Mouse (Mus musculus) limb, embryonic 15.5 days (tissue): ENCODE results near the gene Map3k7. TPM values are rescaled to one million over a fixed set of nuclear protein-coding genes. Genes with fewer than 3 reads are reported as not detected.

Experiments used
- ATAC-seq: fragments of 200-750 bp; cut with Nextera tagmentation; 2 replicates; pipeline ENCODE4 v1.8.0; 2017; ENCODE audit warnings: low read depth, moderate TSS enrichment; ENCODE audit not compliant: insufficient number of reproducible peaks, low FRiP score, low TSS enrichment
- H3K27ac ChIP-seq: fragments of 300-500 bp; sonication (generic); 2 replicates; pipeline ENCODE4 v1.5.1; 2015; ENCODE audit warnings: moderate library complexity, mild to moderate bottlenecking, inconsistent platforms
- H3K27me3 ChIP-seq: fragments of 300-500 bp; sonication (generic); 2 replicates; pipeline ENCODE4 v1.6.1; 2015; ENCODE audit warnings: inconsistent platforms
- H3K36me3 ChIP-seq: fragments of 300-500 bp; sonication (generic); 2 replicates; pipeline ENCODE4 v1.6.1; 2015; ENCODE audit warnings: inconsistent platforms
- H3K4me1 ChIP-seq: fragments of 300-500 bp; sonication (generic); 2 replicates; pipeline ENCODE4 v1.6.1; 2015; ENCODE audit warnings: inconsistent platforms
- H3K4me2 ChIP-seq: fragments of 300-500 bp; sonication (generic); 2 replicates; pipeline ENCODE4 v1.6.1; 2015; ENCODE audit warnings: mild to moderate bottlenecking, inconsistent platforms
- H3K4me3 ChIP-seq: fragments of 300-500 bp; sonication (generic); 2 replicates; pipeline ENCODE4 v1.5.1; 2015; ENCODE audit warnings: mild to moderate bottlenecking, inconsistent platforms
- H3K9ac ChIP-seq: fragments of 300-500 bp; sonication (generic); 2 replicates; pipeline ENCODE4 v1.6.1; 2015; ENCODE audit warnings: inconsistent platforms
- H3K9me3 ChIP-seq: fragments of 300-500 bp; sonication (generic); 2 replicates; pipeline ENCODE4 v1.6.1; 2016; ENCODE audit warnings: inconsistent platforms
- WGBS: fragments of 180-500 bp; shearing (Covaris S2); methylation state at CpG from one replicate; pipeline ENCODE4 v1.1.7; 2015; 5-methylcytosine and 5-hydroxymethylcytosine counted together
- polyA plus RNA-seq: library from polyadenylated mRNA; unstranded; fragments of >200 nt; fragmentation: Nextera tagmentation; extraction: Ambion mirVana; gene quantifications from 2 replicates; pipeline ENCODE4 v1.2.1, GENCODE M21; 2015

Gene Map3k7
- polyA plus RNA-seq, 1 experiment from 2014 or later = 30.5 TPM

DNA sequence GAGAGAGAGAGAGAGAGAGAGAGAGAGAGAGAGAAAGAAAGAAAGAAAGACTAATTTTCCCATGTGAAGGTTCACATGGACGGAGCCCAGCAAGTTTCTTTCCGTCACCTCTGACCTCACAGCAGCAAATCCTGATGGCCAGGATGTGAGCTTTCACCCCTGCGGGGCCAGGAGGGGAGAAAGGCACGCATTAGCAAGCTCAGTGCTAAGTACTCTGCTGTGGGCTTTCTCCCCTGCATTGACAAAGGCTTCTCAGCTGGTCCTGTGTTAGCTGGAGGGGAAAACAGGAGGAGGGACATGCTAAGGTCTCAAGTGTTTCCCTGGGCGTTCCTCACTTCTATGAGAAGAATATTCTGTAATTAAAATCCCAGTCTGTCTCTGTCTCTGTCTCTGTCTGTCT lies 81.3 kb downstream of the Map3k7 start:
- Histone ChIP-seq H3K4me3 (no peak overlapping the region), H3K36me3 (no peaks in the 10 kb centered on the region), H3K4me2 (no peak overlapping the region), H3K4me1 (no peaks in the 10 kb centered on the region), H3K27ac (no peak overlapping the region), H3K9ac (no peak overlapping the region), H3K9me3 (no peaks in the 10 kb centered on the region), H3K27me3 (no peaks in the 10 kb centered on the region)
- ATAC-seq = no peak
- 21% methylated on average over 5 of the region's 5 CpGs for WGBS

- no peaks in the 10 kb centered on the region for H3K9me3 ChIP-seq
- H3K9ac ChIP-seq = no peak overlapping the region
- no peak for ATAC-seq
- H3K4me2 ChIP-seq = no peak overlapping the region
- H3K27me3 ChIP-seq = peaks cover 3% of the 10 kb centered on the region; the same call in 1 of the 2 replicates
- WGBS = 34% methylated on average over 4 of the region's 4 CpGs
- 0 out of 2 replicates have a peak, but pooled peaks cover under 1% of the 10 kb centered on the region for H3K4me1 ChIP-seq
- H3K36me3 ChIP-seq = no peaks in the 10 kb centered on the region
- no peak overlapping the region for H3K27ac ChIP-seq
- no peak overlapping the region for H3K4me3 ChIP-seq
These were observed 85.9 kb downstream of the Map3k7 start for GRCm38 (mm10) chr4:32049824-32050223.

- H3K36me3 ChIP-seq = no peaks in the 10 kb centered on the region
- H3K9me3 ChIP-seq = no peaks in the 10 kb centered on the region
- no peak for ATAC-seq
- H3K27me3 ChIP-seq = peaks cover 5% of the 10 kb centered on the region; the same call in 1 of the 2 replicates
- H3K4me2 ChIP-seq = no peak overlapping the region
- no peak overlapping the region for H3K27ac ChIP-seq
- no peak overlapping the region for H3K4me3 ChIP-seq
- no peak overlapping the region for H3K9ac ChIP-seq
- WGBS = 90% methylated on average over 14 of the region's 14 CpGs
- 0 out of 2 replicates have a peak, but pooled peaks cover 3% of the 10 kb centered on the region for H3K4me1 ChIP-seq
These were observed 89.3 kb downstream of the Map3k7 start for GRCm38 (mm10) chr4:32053171-32053570.

DNA sequence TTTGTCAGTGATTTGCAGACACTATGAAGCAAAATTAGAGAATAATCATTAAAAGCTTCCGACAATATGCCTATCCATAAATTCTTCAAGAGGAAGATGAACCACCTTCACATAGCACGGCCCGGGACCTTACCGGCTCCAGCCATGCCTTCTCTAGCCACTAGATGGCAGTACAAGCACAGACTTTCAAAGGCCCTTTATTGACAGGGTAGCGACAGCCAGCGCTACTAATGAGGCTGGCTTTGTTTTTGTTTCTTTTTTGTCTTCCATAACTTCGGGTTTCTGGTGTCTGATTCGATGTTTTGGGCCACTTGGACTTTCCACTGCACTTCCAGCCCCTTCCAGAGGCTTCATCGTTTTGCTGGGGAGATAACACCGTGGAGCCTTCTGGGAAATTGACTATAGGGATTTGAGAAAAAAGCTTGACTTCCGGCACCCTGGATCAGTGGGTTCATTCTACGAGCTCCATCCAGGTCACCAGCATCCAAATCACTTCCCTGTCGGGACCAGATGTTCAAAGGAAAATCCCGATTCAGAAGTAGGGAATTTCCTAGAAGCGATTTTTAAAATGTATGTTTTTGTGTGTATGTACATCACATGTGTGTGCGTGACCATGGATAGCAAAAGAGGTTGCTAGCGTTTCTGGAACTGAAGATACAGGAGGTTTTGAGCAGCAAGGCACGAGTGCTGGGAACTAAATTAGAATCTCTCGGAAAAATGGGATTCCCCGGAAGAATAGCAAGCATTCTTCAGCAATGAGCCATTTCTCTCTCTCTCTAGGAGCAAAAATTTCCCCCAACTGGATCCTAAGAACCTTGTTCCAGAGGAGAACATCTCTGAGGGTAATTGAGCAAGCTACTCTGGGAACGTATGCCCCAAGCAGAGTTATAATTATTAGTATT lies 91.5 kb downstream of the Map3k7 start:
- Histone ChIP-seq H3K9me3 (no peaks in the 10 kb centered on the region), H3K27me3 (peaks cover 5% of the 10 kb centered on the region; the same call in 1 of the 2 replicates), H3K9ac (peak overlapping the region; percentile 32), H3K4me3 (peak overlapping the region; percentile 42), H3K27ac (no peak overlapping the region), H3K4me2 (peak overlapping the region; percentile 78), H3K4me1 (0 out of 2 replicates have a peak, but pooled peaks cover 3% of the 10 kb centered on the region), H3K36me3 (no peaks in the 10 kb centered on the region)
- WGBS = 14% methylated on average over 21 of the region's 21 CpGs
- 0 out of 2 replicates have a peak, but pooled peaks have one; percentile 74 for ATAC-seq

GRCm38 (mm10) chr4:32056441-32056840 lies 92.5 kb downstream of the Map3k7 start:
- H3K4me2 ChIP-seq = no peak overlapping the region
- no peak for ATAC-seq
- 70% methylated on average over 7 of the region's 7 CpGs for WGBS

DNA sequence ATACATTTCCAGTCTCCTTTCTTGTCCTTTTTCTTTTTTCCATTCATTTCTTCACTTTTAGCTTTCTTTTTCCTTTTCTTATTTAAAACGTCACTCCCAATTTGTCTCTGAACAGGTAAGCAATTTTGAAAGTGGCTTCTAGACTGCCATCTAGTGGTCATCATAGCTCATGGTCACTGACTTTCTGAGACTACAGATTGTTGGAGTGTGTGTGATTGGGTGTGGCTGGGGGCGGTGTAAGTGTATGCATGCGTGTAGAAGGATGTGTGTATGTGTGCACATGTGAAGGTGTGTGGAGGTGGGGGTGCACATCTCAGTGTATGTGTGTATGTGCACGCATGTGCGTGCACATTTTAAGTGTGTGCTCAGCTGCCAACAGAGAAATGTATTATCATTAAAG lies 93.2 kb downstream of the Map3k7 start:
- ATAC-seq = no peak
- H3K9ac ChIP-seq = no peak overlapping the region
- H3K4me3 ChIP-seq = no peak overlapping the region
- no peaks in the 10 kb centered on the region for H3K36me3 ChIP-seq
- 49% methylated on average over 5 of the region's 5 CpGs for WGBS
- H3K9me3 ChIP-seq = no peaks in the 10 kb centered on the region
- peaks cover 5% of the 10 kb centered on the region; the same call in 1 of the 2 replicates for H3K27me3 ChIP-seq
- H3K4me2 ChIP-seq = no peak overlapping the region
- H3K27ac ChIP-seq = no peak overlapping the region
- H3K4me1 ChIP-seq = 0 out of 2 replicates have a peak, but pooled peaks cover 3% of the 10 kb centered on the region

More at GRCm38 (mm10) chr4:32056441-32056840, 92.5 kb downstream of the Map3k7 start:
- Histone ChIP-seq H3K4me3 (no peak overlapping the region), H3K27ac (no peak overlapping the region), H3K27me3 (peaks cover 5% of the 10 kb centered on the region; the same call in 1 of the 2 replicates), H3K9ac (no peak overlapping the region), H3K36me3 (no peaks in the 10 kb centered on the region), H3K9me3 (no peaks in the 10 kb centered on the region), H3K4me1 (0 out of 2 replicates have a peak, but pooled peaks cover 3% of the 10 kb centered on the region)

GRCm38 (mm10) chr4:32060686-32061085 lies 96.8 kb downstream of the Map3k7 start:
- ATAC-seq = no peak
- Histone ChIP-seq H3K4me2 (no peak overlapping the region), H3K36me3 (no peaks in the 10 kb centered on the region), H3K27me3 (no peaks in the 10 kb centered on the region), H3K4me1 (no peaks in the 10 kb centered on the region), H3K9me3 (no peaks in the 10 kb centered on the region), H3K27ac (no peak overlapping the region), H3K4me3 (no peak overlapping the region), H3K9ac (no peak overlapping the region)
- 84% methylated on average over 4 of the region's 4 CpGs for WGBS

DNA sequence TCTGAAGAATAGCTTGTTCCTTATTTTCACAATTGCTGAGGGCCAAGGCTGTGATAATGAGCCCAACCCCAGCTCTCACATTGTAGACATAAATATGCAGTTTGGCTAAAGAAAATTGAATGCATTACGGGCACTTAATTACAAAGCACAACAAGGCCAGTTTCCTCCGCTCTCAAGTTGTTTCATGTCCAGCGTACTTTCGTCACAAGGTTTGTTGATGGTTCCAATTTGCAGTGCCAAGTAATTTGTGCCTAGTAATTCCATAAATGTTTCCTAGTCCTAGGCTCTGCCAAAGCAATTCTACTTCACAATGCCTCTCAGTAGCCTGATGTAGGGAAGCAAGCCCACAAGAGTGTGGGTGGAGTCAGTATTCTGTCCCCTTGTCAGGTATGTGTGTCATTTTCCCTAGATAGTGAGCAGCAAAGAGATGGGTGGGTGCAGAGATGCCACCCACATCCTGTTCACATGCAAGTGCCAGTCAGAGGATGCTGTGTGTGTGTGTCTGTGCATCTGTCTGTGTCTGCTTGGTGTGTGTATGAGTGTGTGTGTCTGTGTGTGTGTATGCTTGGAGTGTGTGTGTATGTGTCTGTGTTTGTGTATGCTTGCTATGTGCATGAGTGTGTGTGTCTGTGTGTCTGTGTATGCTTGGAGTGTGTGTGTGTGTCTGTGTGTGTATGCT lies 98.6 kb downstream of the Map3k7 start:
- H3K4me2 ChIP-seq = no peak overlapping the region
- H3K27me3 ChIP-seq = no peaks in the 10 kb centered on the region
- no peak overlapping the region for H3K27ac ChIP-seq
- H3K36me3 ChIP-seq = no peaks in the 10 kb centered on the region
- no peak overlapping the region for H3K9ac ChIP-seq
- no peak for ATAC-seq
- no peaks in the 10 kb centered on the region for H3K4me1 ChIP-seq
- WGBS = 58% methylated on average over 4 of the region's 4 CpGs
- H3K4me3 ChIP-seq = no peak overlapping the region
- H3K9me3 ChIP-seq = no peaks in the 10 kb centered on the region

DNA sequence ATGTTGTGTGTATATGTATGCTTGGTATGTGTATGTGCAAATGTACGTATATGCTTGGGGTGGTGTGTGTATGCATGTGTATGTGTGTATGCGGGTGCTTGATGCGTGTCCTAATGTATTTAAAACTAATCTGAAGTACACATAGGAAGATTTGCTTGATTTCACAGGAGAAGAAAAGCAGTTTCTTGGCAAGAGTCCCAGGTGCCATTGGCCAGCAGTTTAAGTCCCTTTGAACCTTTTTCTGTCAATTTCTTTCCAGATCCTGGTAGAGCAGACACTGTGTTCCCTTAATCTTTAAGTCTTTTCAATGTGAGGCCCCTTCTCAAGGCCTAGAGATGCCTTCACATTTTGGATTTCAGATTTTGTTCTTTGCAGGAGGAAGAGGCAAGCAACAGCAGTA lies 99.4 kb downstream of the Map3k7 start:
- Histone ChIP-seq H3K27me3 (no peaks in the 10 kb centered on the region), H3K36me3 (no peaks in the 10 kb centered on the region), H3K4me1 (no peaks in the 10 kb centered on the region), H3K4me3 (no peak overlapping the region), H3K9me3 (no peaks in the 10 kb centered on the region), H3K27ac (no peak overlapping the region), H3K4me2 (no peak overlapping the region), H3K9ac (no peak overlapping the region)
- 91% methylated on average over 3 of the region's 3 CpGs for WGBS
- no peak for ATAC-seq
